Mouse (Mus musculus) brain, embryonic 14.5 days (tissue): ENCODE results near the gene Ercc1.

Experiments
- CTCF ChIP-seq: fragments of 200-500 bp; IDR thresholded peaks from 2 replicates; pipeline ENCODE4 v1.5.1; 2012; ENCODE audit warnings: inconsistent platforms, mild to moderate bottlenecking, moderate library complexity, borderline replicate concordance; ENCODE audit not compliant: insufficient read depth, insufficient read length; ENCODE audit errors: extremely low read depth
- POLR2A ChIP-seq: fragments of 200-500 bp; IDR thresholded peaks from 2 replicates; pipeline ENCODE4 v1.6.1; 2012; ENCODE audit warnings: mild to moderate bottlenecking, inconsistent platforms, borderline replicate concordance; ENCODE audit not compliant: poor library complexity, insufficient read depth, insufficient read length, severe bottlenecking; ENCODE audit errors: extremely low read depth

DNA sequence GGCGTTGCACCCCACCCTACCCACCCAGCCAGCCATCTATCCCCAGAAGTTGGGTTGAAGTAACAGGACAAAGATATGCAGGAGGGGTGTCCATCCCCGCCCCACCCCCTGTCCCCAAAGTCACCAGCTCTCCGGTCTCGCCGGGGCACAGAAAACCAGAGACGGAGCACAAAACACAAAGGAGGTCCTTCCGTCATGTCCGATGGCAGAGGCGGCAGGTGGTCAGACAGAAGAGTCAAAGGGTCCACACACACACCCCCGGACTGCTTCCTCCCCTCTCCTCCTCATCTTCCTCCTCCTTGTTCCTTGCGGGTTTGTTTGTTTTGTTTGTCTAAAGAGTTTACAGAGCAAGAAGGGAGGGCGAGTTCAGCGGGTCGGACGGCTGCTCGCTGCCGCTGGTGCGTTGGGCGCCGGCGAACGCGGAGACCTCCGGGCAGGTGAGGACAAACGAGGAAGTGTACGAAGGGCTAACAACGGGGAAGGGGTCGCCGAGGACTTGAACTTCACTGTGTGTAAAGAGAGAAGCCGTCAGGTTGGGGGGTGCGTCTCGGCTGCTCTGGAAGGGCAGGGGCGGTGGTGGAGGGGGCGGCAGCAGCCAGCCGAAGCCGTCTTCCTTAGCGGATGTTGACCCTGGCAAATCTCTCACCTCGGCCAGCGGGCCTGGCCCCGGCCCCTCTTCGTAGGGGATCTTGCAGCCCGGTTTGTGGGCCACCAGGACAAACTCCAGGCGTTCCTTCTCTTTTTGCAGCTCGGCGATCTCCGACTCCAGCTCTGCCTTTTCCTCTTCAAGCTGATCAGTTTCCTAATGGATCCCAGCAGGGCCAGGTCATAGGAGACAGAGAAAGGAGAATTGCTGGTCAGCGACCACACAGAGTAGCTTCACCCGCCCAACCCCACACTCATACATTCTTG, 39.8 kb upstream of the Ercc1 start:
- TF ChIP-seq POLR2A (no peak), CTCF (no peak)
